In the genomic region with DNA sequence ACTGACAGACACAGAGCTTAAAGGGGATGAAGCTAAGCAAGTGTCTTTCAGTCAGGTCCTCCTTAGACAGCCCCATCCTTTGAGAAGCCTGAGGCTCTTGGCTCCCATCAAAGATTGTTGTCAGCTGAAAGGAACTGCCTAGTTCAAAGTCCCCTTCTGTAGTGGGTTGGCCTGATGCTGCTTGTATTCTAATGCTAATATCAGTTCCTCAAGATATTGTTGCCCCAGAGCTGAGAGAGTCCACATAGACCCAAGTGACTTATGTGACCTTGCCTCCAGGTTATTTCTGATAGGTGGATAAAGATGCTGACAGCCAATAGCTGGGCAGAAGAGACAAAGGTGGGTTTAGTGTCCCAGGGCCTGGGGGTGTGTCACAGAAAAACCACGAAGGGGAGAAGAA, we compare ENCODE assay signal across 21 mouse cellular contexts. TPM values are rescaled to one million over a fixed set of nuclear protein-coding genes. Genes with fewer than 3 reads are reported as not detected.
"Had no signal": no experiment of that assay in that cellular context is flagged by ENCODE, and none has a peak within 500 bp of the region (broad histone marks: within the 10 kb centered on the region; RNA-seq: fewer than 3 reads in every experiment).

No protein-coding gene starts in this region.

- H3K27me3 ChIP-seq: neural tube, embryonic 13.5 days; neural tube, embryonic 15.5 days; stomach, embryonic 15.5 days had no signal

- DNase-seq: retina, postnatal 1 day; right cerebral cortex, adult 18-20 months; right cerebral cortex, postnatal 14 days; right cerebral cortex, postnatal 25 days; right cerebral cortex, postnatal 4 days; spleen, adult 18-20 months; thymus, adult 18-20 months; thymus, adult 2 months; thymus, postnatal 14 days; thymus, postnatal 25 days; thymus, postnatal 36 days; thymus, postnatal 4 days had no signal

- H3K4me1 ChIP-seq: neural tube, embryonic 13.5 days; neural tube, embryonic 15.5 days; stomach, embryonic 15.5 days had no signal

- H3K36me3 ChIP-seq: neural tube, embryonic 13.5 days; neural tube, embryonic 15.5 days; stomach, embryonic 15.5 days had no signal

- H3K9ac ChIP-seq: neural tube, embryonic 13.5 days; neural tube, embryonic 15.5 days; stomach, embryonic 15.5 days had no signal

- H3K4me2 ChIP-seq: neural tube, embryonic 13.5 days; neural tube, embryonic 15.5 days; stomach, embryonic 15.5 days had no signal

- H3K4me3 ChIP-seq: neural tube, embryonic 13.5 days; neural tube, embryonic 15.5 days; stomach, embryonic 15.5 days had no signal

- H3K27ac ChIP-seq: neural tube, embryonic 13.5 days; neural tube, embryonic 15.5 days; stomach, embryonic 15.5 days; stomach, postnatal 0 days had no signal

- H3K9me3 ChIP-seq: neural tube, embryonic 13.5 days; neural tube, embryonic 15.5 days; stomach, embryonic 15.5 days had no signal

RNA-seq across cellular contexts. Expression of a gene that starts 8.8 kb away (rescaled TPM):
- total RNA-seq: neutrophil, adult 5-6 weeks had no signal
- polyA plus RNA-seq: small intestine, adult 2 months; stomach, embryonic 14.5 days; stomach, embryonic 16.5 days; thymus, adult 2 months; thymus, postnatal 0 days had no signal
